Mouse (Mus musculus): ENCODE data around the gene Leo1. TPM values are rescaled to one million over a fixed set of nuclear protein-coding genes. Genes with fewer than 3 reads are reported as not detected.
"Not testable (repeated sequence)": the region's sequence is repeated elsewhere in the genome, so short reads cannot be mapped to it uniquely, and the experiment has no call there.

Gene Leo1
- total RNA-seq, 1 experiment, result 66.2 TPM

- no peaks in the 10 kb centered on the region for H3K4me1 ChIP-seq (ENCODE audit: control insufficient read depth in 2 of 2, insufficient read depth in 2 of 2, low read length in 2 of 2, poor library complexity in 1 of 2)
- no peak overlapping the region for H3K27ac ChIP-seq (ENCODE audit: insufficient read depth, low read depth, low read length, poor library complexity, severe bottlenecking)
- DNase-seq (ENCODE audit: low read depth, low spot score), result no peak
- TF ChIP-seq HCFC1 (IDR thresholded peaks at IDR 0.05; ENCODE audit: borderline replicate concordance, insufficient read depth, low read length) (no peak), CHD2 (IDR thresholded peaks at IDR 0.05; ENCODE audit: low read depth, low read length) (no peak), ZNF384 (IDR thresholded peaks at IDR 0.05; ENCODE audit: low read depth, low read length) (no peak), ZC3H11A (IDR thresholded peaks at IDR 0.05; ENCODE audit: borderline replicate concordance, low read depth, low read length) (no peak), MAFK (IDR thresholded peaks at IDR 0.05; ENCODE audit: insufficient read depth, low read depth, low read length) (no peak)
- H3K36me3 ChIP-seq (ENCODE audit: control insufficient read depth, insufficient read depth, low read length, poor library complexity, severe bottlenecking), result no peaks in the 10 kb centered on the region; the same call in 1 of the 2 replicates
- in situ Hi-C loops (cut with MboI; ENCODE audit: low sequenced_read_pairs in 2 of 2, unreplicated experiment in 2 of 2), result no loop called here
- no peak overlapping the region for H3K4me3 ChIP-seq (ENCODE audit: insufficient read depth in 1 of 2, low read depth in 1 of 2, low read length in 2 of 2, poor library complexity in 1 of 2, severe bottlenecking in 1 of 2)
- H3K9me3 ChIP-seq (ENCODE audit: control insufficient read depth, insufficient read depth, low read depth, low read length), result no peaks in the 10 kb centered on the region
- no peak overlapping the region for H3K9ac ChIP-seq (ENCODE audit: insufficient read depth, low read depth, low read length, poor library complexity, severe bottlenecking)
Observed at GRCm38 (mm10) chr9:75485231-75485630, 43.9 kb downstream of the Leo1 start.

GRCm38 (mm10) chr9:75488255-75488654, 46.9 kb downstream of the Leo1 start:
- H3K4me1 ChIP-seq (ENCODE audit: control insufficient read depth in 2 of 2, insufficient read depth in 2 of 2, low read length in 2 of 2, poor library complexity in 1 of 2); in situ Hi-C loops (cut with MboI; ENCODE audit: low sequenced_read_pairs in 2 of 2, unreplicated experiment in 2 of 2); H3K4me3 ChIP-seq (ENCODE audit: insufficient read depth in 1 of 2, low read depth in 1 of 2, low read length in 2 of 2, poor library complexity in 1 of 2, severe bottlenecking in 1 of 2); H3K9ac ChIP-seq (ENCODE audit: insufficient read depth, low read depth, low read length, poor library complexity, severe bottlenecking); H3K36me3 ChIP-seq (ENCODE audit: control insufficient read depth, insufficient read depth, low read length, poor library complexity, severe bottlenecking); DNase-seq (ENCODE audit: low read depth, low spot score); H3K9me3 ChIP-seq (ENCODE audit: control insufficient read depth, insufficient read depth, low read depth, low read length); H3K27ac ChIP-seq (ENCODE audit: insufficient read depth, low read depth, low read length, poor library complexity, severe bottlenecking): not testable (repeated sequence)

- TF ChIP-seq CHD2 (IDR thresholded peaks at IDR 0.05; ENCODE audit: low read depth, low read length), result no peak
- TF ChIP-seq MAFK (IDR thresholded peaks at IDR 0.05; ENCODE audit: insufficient read depth, low read depth, low read length), result no peak
- no peak for TF ChIP-seq ZNF384 (IDR thresholded peaks at IDR 0.05; ENCODE audit: low read depth, low read length)
- TF ChIP-seq HCFC1 (IDR thresholded peaks at IDR 0.05; ENCODE audit: borderline replicate concordance, insufficient read depth, low read length), result no peak
- no peak for TF ChIP-seq ZC3H11A (IDR thresholded peaks at IDR 0.05; ENCODE audit: borderline replicate concordance, low read depth, low read length)
- Histone ChIP-seq H3K36me3 (ENCODE audit: control insufficient read depth, insufficient read depth, low read length, poor library complexity, severe bottlenecking) (peaks cover 3% of the 10 kb centered on the region), H3K27ac (ENCODE audit: insufficient read depth, low read depth, low read length, poor library complexity, severe bottlenecking) (no peak overlapping the region), H3K4me1 (ENCODE audit: control insufficient read depth in 2 of 2, insufficient read depth in 2 of 2, low read length in 2 of 2, poor library complexity in 1 of 2) (no peaks in the 10 kb centered on the region; a peak in 1 of 4 replicates), H3K9me3 (ENCODE audit: control insufficient read depth, insufficient read depth, low read depth, low read length) (no peaks in the 10 kb centered on the region), H3K4me3 (ENCODE audit: insufficient read depth in 1 of 2, low read depth in 1 of 2, low read length in 2 of 2, poor library complexity in 1 of 2, severe bottlenecking in 1 of 2) (no peak overlapping the region), H3K9ac (ENCODE audit: insufficient read depth, low read depth, low read length, poor library complexity, severe bottlenecking) (no peak overlapping the region)
- no peak for DNase-seq (ENCODE audit: low read depth, low spot score)
- in situ Hi-C loops (cut with MboI; ENCODE audit: low sequenced_read_pairs in 2 of 2, unreplicated experiment in 2 of 2), result no loop called here
Observed at GRCm38 (mm10) chr9:75494407-75495005, 53.2 kb downstream of the Leo1 start.

GRCm38 (mm10) chr9:75495945-75496344, 54.6 kb downstream of the Leo1 start:
- Histone ChIP-seq H3K9me3 (ENCODE audit: control insufficient read depth, insufficient read depth, low read depth, low read length) (no peaks in the 10 kb centered on the region), H3K27ac (ENCODE audit: insufficient read depth, low read depth, low read length, poor library complexity, severe bottlenecking) (no peak overlapping the region), H3K4me3 (ENCODE audit: insufficient read depth in 1 of 2, low read depth in 1 of 2, low read length in 2 of 2, poor library complexity in 1 of 2, severe bottlenecking in 1 of 2) (peak overlapping the region in 1 of 2 experiments; percentile 27; a peak in 1 of 4 replicates), H3K36me3 (ENCODE audit: control insufficient read depth, insufficient read depth, low read length, poor library complexity, severe bottlenecking) (peaks cover 3% of the 10 kb centered on the region), H3K9ac (ENCODE audit: insufficient read depth, low read depth, low read length, poor library complexity, severe bottlenecking) (no peak overlapping the region), H3K4me1 (ENCODE audit: control insufficient read depth in 2 of 2, insufficient read depth in 2 of 2, low read length in 2 of 2, poor library complexity in 1 of 2) (no peaks in the 10 kb centered on the region; a peak in 1 of 4 replicates)
- in situ Hi-C loops (cut with MboI; ENCODE audit: low sequenced_read_pairs in 2 of 2, unreplicated experiment in 2 of 2), result no loop called here
- TF ChIP-seq MAFK (IDR thresholded peaks at IDR 0.05; ENCODE audit: insufficient read depth, low read depth, low read length) (no peak), CHD2 (IDR thresholded peaks at IDR 0.05; ENCODE audit: low read depth, low read length) (no peak), HCFC1 (IDR thresholded peaks at IDR 0.05; ENCODE audit: borderline replicate concordance, insufficient read depth, low read length) (no peak), ZNF384 (IDR thresholded peaks at IDR 0.05; ENCODE audit: low read depth, low read length) (no peak), ZC3H11A (IDR thresholded peaks at IDR 0.05; ENCODE audit: borderline replicate concordance, low read depth, low read length) (no peak)
- DNase-seq (ENCODE audit: low read depth, low spot score), result no peak

- DNase-seq (ENCODE audit: low read depth, low spot score), result no peak
- Histone ChIP-seq H3K9ac (ENCODE audit: insufficient read depth, low read depth, low read length, poor library complexity, severe bottlenecking) (no peak overlapping the region), H3K4me1 (ENCODE audit: control insufficient read depth in 2 of 2, insufficient read depth in 2 of 2, low read length in 2 of 2, poor library complexity in 1 of 2) (no peaks in the 10 kb centered on the region; a peak in 1 of 4 replicates), H3K36me3 (ENCODE audit: control insufficient read depth, insufficient read depth, low read length, poor library complexity, severe bottlenecking) (peaks cover 5% of the 10 kb centered on the region), H3K9me3 (ENCODE audit: control insufficient read depth, insufficient read depth, low read depth, low read length) (no peaks in the 10 kb centered on the region), H3K27ac (ENCODE audit: insufficient read depth, low read depth, low read length, poor library complexity, severe bottlenecking) (no peak overlapping the region), H3K4me3 (ENCODE audit: insufficient read depth in 1 of 2, low read depth in 1 of 2, low read length in 2 of 2, poor library complexity in 1 of 2, severe bottlenecking in 1 of 2) (no peak overlapping the region)
- TF ChIP-seq ZC3H11A (IDR thresholded peaks at IDR 0.05; ENCODE audit: borderline replicate concordance, low read depth, low read length), result no peak
- TF ChIP-seq ZNF384 (IDR thresholded peaks at IDR 0.05; ENCODE audit: low read depth, low read length), result no peak
- no peak for TF ChIP-seq MAFK (IDR thresholded peaks at IDR 0.05; ENCODE audit: insufficient read depth, low read depth, low read length)
- TF ChIP-seq CHD2 (IDR thresholded peaks at IDR 0.05; ENCODE audit: low read depth, low read length), result no peak
- no peak for TF ChIP-seq HCFC1 (IDR thresholded peaks at IDR 0.05; ENCODE audit: borderline replicate concordance, insufficient read depth, low read length)
- in situ Hi-C loops (cut with MboI; ENCODE audit: low sequenced_read_pairs in 2 of 2, unreplicated experiment in 2 of 2), result no loop called here
Observed at GRCm38 (mm10) chr9:75498571-75498970, 57.2 kb downstream of the Leo1 start.
